Mouse (Mus musculus): ENCODE results near the gene Crhr1.
"Not testable (repeated sequence)": the region's sequence is repeated elsewhere in the genome, so short reads cannot be mapped to it uniquely, and the experiment has no call there.

The Crhr1 gene

DNA sequence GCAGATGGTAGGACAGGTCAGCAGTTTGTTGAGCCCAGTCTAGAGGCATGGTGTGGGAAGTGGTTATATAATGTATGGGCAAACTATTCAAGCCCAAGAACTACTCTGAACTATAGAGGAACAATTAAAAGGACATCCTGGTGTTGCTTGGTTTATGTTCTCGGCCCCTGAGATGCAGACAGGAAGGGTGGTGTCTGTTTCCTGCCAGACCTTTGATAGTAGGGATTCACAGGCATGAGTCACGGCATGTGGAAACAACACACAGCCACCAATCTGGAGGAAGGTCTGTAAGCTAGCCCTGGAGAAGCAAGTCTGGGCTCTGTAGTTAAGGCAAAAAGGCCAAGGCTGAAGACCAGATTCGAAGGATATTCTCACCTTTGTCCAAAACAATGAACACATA lies 70.6 kb downstream of the Crhr1 start:
- DNase-seq: no peak

- DNase-seq: no peak
These were observed 73.9 kb downstream of the Crhr1 start for GRCm38 (mm10) chr11:104206573-104206972.

DNA sequence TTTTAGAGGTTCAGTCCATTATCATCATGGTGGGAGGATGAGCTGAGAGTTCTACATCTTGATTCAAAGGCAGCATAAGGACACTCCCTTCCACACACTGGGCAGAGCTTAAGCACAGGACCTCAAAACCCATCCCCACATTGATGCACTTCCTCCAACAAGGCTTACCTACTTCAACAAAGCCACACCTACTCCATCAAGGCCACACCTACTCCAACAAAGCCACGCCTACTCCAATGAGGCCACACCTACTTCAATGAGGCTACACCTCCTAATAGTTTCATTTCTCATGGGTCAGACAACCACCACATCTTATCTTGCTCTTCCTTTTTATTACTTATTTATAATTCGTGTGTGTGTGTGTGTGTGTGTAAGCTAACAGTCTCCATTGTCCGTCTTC lies 76.4 kb downstream of the Crhr1 start:
- no peak for DNase-seq

GRCm38 (mm10) chr11:104211251-104211650 lies 78.6 kb downstream of the Crhr1 start:
- DNase-seq: no peak

DNA sequence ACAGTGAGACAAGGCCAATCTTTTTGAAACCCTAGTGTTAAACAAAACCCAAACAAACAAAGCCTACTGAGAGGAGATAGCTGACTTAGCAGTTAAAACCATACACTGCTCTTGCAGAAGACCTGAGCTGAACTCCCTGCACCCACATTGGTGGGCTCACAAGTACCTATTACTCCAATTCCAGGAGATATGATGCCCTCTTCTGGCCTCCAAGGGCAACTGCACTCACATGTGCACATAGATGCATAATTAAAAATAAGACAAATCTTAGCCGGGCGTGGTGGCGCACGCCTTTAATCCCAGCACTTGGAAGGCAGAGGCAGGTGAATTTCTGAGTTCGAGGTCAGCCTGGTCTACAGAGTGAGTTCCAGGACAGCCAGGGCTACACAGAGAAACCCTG lies 81.5 kb downstream of the Crhr1 start:
- not testable (repeated sequence) for DNase-seq

DNA sequence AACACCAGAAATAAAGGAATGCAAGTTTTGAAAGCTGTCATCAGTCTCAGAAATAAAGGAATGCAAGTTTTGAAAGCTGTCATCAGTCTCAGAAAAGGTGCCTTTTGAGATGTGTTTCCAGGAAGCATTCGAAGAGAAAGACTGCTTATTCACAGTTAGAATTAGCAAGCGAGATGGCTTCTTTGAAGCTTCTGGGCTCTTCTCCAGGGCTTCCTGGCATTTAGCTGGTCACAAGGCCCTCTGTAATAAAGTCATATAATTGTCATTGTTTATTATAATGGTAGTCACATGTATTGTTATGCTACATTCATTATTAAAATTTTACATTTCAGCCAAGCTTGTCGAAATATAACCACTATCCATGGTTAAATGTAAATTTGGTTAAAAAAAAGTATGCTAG lies 85.4 kb downstream of the Crhr1 start:
- DNase-seq: no peak

- DNase-seq: no peak
These were observed 87.6 kb downstream of the Crhr1 start for GRCm38 (mm10) chr11:104220291-104220690.

- no peak for DNase-seq
These were observed 89.1 kb downstream of the Crhr1 start for GRCm38 (mm10) chr11:104221751-104222150.

DNA sequence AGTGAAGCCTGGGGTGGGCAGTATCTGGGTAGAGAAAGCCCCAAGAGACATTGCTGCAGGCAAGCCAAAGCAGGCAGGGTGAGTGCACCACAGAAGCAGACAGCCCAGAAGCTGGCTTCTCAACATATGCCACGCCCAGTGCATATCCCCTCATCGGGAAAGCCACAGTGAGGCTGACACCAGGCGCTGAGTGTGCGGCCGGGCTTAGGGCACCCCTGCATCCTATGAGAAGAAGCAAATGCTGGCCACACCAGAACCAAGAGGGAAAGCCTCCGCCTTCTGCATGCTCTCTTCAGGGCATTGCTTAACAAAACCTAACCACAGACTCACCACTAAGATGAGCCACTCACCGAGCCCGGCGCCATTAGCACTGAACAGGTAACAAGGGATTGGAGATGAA lies 90.6 kb downstream of the Crhr1 start:
- DNase-seq: no peak

Measured in right cerebral cortex, postnatal 14 days (tissue).